8 mouse cellular contexts compared by ENCODE assay signal in genomic region chr11:60538371-60539281, GRCm38 (mm10). TPM values are rescaled to one million over a fixed set of nuclear protein-coding genes. Genes with fewer than 3 reads are reported as not detected.
DNase-seq lines count a peak whose midpoint lies in the region; TF ChIP-seq lines count a peak whose summit lies in the region.

No protein-coding gene starts in this region.

- H3K4me1 ChIP-seq in ES-E14 (ENCODE audit: control insufficient read depth in 2 of 2, insufficient read depth in 2 of 2, low read length in 2 of 2, poor library complexity in 1 of 2), result peaks cover 0 to 2% of the 10 kb centered on the region in 2 experiments; a peak in 1 of 4 replicates
- H3K4me1 ChIP-seq in erythroblast, embryonic 14.5 days (ENCODE audit: control insufficient read depth), result peaks cover 50% of the 10 kb centered on the region
- peaks cover 45% of the 10 kb centered on the region for H3K4me1 ChIP-seq in hindbrain, embryonic 10.5 days (replicated peaks)

- peak overlapping the region; percentile 92 for H3K9ac ChIP-seq in ES-E14 (ENCODE audit: insufficient read depth, low read depth, low read length, poor library complexity, severe bottlenecking)

- peak overlapping the region; percentile 83 to 91 for H3K4me3 ChIP-seq in ES-E14 (ENCODE audit: insufficient read depth in 1 of 2, low read depth in 1 of 2, low read length in 2 of 2, poor library complexity in 1 of 2, severe bottlenecking in 1 of 2)
- peak overlapping the region; percentile 89 for H3K4me3 ChIP-seq in erythroblast, embryonic 14.5 days (replicated peaks)
- peak overlapping the region; percentile 72 for H3K4me3 ChIP-seq in hindbrain, embryonic 10.5 days

- under 1% methylated on average over 93 of the region's 93 CpGs for WGBS in hindbrain, embryonic 10.5 days

- TF ChIP-seq CTCF in brain, embryonic 14.5 days (IDR thresholded peaks at IDR 0.05; ENCODE audit: borderline replicate concordance, extremely low read depth, insufficient read depth, insufficient read length), result no peak

- no peak for TF ChIP-seq POLR2A in brain, embryonic 14.5 days (IDR thresholded peaks at IDR 0.05; ENCODE audit: borderline replicate concordance, extremely low read depth, insufficient read depth, insufficient read length, poor library complexity, severe bottlenecking)

- no peak for DNase-seq in ES-E14 (ENCODE audit: low read depth, low spot score)
- peak; percentile 48 for DNase-seq in brain, embryonic 14.5 days (ENCODE audit: low read depth)
- peak; percentile 52 for DNase-seq in hindbrain, embryonic 10.5 days (ENCODE audit: low spot score)
- peak; percentile 34 to 40 for DNase-seq in layer of hippocampus, postnatal 10 days (ENCODE audit: low spot score in 2 of 2)
- DNase-seq in lung, postnatal 25 days (ENCODE audit: low spot score), result peak; percentile 26
- peak; percentile 28 for DNase-seq in right cerebral cortex, adult 18-20 months
- peak; percentile 25 to 43 for DNase-seq in urinary bladder, adult 18-20 months (ENCODE audit: low spot score in 2 of 2)

- peak overlapping the region; percentile 79 for H3K27ac ChIP-seq in ES-E14 (ENCODE audit: insufficient read depth, low read depth, low read length, poor library complexity, severe bottlenecking)
- peak overlapping the region; percentile 99 for H3K27ac ChIP-seq in hindbrain, embryonic 10.5 days

- H3K27me3 ChIP-seq in erythroblast, embryonic 14.5 days (ENCODE audit: control insufficient read depth), result peaks cover 8% of the 10 kb centered on the region
- H3K27me3 ChIP-seq in hindbrain, embryonic 10.5 days (ENCODE audit: insufficient read depth, poor library complexity, severe bottlenecking), result no peaks in the 10 kb centered on the region

- no peaks in the 10 kb centered on the region for H3K9me3 ChIP-seq in ES-E14 (ENCODE audit: control insufficient read depth, insufficient read depth, low read depth, low read length)
- no peaks in the 10 kb centered on the region for H3K9me3 ChIP-seq in erythroblast, embryonic 14.5 days (ENCODE audit: control insufficient read depth, low read length)
- H3K9me3 ChIP-seq in hindbrain, embryonic 10.5 days, result no peaks in the 10 kb centered on the region

- peaks cover 23% of the 10 kb centered on the region for H3K36me3 ChIP-seq in ES-E14 (ENCODE audit: control insufficient read depth, insufficient read depth, low read length, poor library complexity, severe bottlenecking)
- H3K36me3 ChIP-seq in erythroblast, embryonic 14.5 days (ENCODE audit: control insufficient read depth), result peaks cover 42% of the 10 kb centered on the region
- H3K36me3 ChIP-seq in hindbrain, embryonic 10.5 days, result peaks cover 41% of the 10 kb centered on the region

- in situ Hi-C loops in ES-E14 (cut with MboI; ENCODE audit: low sequenced_read_pairs in 2 of 2, unreplicated experiment in 2 of 2), result no loop called here

TF ChIP-seq in ES-E14, 5 proteins besides CTCF, POLR2A, EP300 and RAD21:
- TF ChIP-seq CHD2 (IDR thresholded peaks at IDR 0.05; ENCODE audit: low read depth, low read length), result no peak
- no peak for TF ChIP-seq ZNF384 (IDR thresholded peaks at IDR 0.05; ENCODE audit: low read depth, low read length)
- no peak for TF ChIP-seq HCFC1 (IDR thresholded peaks at IDR 0.05; ENCODE audit: borderline replicate concordance, insufficient read depth, low read length)
- TF ChIP-seq ZC3H11A (IDR thresholded peaks at IDR 0.05; ENCODE audit: borderline replicate concordance, low read depth, low read length), result no peak
- no peak for TF ChIP-seq MAFK (IDR thresholded peaks at IDR 0.05; ENCODE audit: insufficient read depth, low read depth, low read length)

RNA-seq across cellular contexts. Expression of gene Alkbh5, which starts 2.4 kb away (rescaled TPM):
- total RNA-seq in ES-E14 (2012; rRNA removed), result 23.4 and 27.6 TPM in 2 replicates
- polyA plus RNA-seq in brain, embryonic 14.5 days (2012; rRNA removed), result 15.8 and 22.4 TPM in 2 replicates
- 2.2 and 2.5 TPM in 2 replicates for polyA plus RNA-seq in erythroblast, embryonic 14.5 days (2012)
- 31.9 and 33.8 TPM in 2 replicates for polyA plus RNA-seq in hindbrain, embryonic 10.5 days (2016; fragmentation: Nextera tagmentation; extraction: Ambion mirVana)
- total RNA-seq in layer of hippocampus, postnatal 10 days (2021), result 10 to 100 TPM; 39.0 to 40.1 TPM
